Mouse (Mus musculus) myocyte (in vitro differentiated cells): Measurements from ENCODE around the gene Igfbp4. TPM values are rescaled to one million over a fixed set of nuclear protein-coding genes. Genes with fewer than 3 reads are reported as not detected.

Experiments used
- H3K27me3 ChIP-seq: one replicate; pipeline ENCODE4 v1.6.1; 2011; ENCODE audit not compliant: control insufficient read depth, insufficient read depth, insufficient read length
- H3K36me3 ChIP-seq: one replicate; pipeline ENCODE4 v1.6.1; 2011; ENCODE audit not compliant: control insufficient read depth, insufficient read depth
- H3K4me2 ChIP-seq: one replicate; pipeline ENCODE4 v1.6.1; 2011; ENCODE audit warnings: low read depth, control low read depth
- H3K4me3 ChIP-seq: one replicate; pipeline ENCODE4 v1.5.1; 2011; ENCODE audit warnings: mild to moderate bottlenecking, control low read depth, moderate library complexity
- H3K79me2 ChIP-seq: one replicate; pipeline ENCODE4 v1.6.1; 2011; ENCODE audit not compliant: control insufficient read depth, insufficient read depth
- H3ac ChIP-seq: one replicate; pipeline ENCODE4 v1.6.1; 2011; ENCODE audit not compliant: control insufficient read depth, insufficient read length
- CEBPB ChIP-seq: IDR thresholded peaks from 2 replicates; pipeline ENCODE4 v1.6.1; 2011; ENCODE audit warnings: mild to moderate bottlenecking, moderate library complexity; ENCODE audit not compliant: poor library complexity, insufficient read depth, severe bottlenecking
- E2F4 ChIP-seq: IDR thresholded peaks from one replicate; pipeline ENCODE4 v1.6.1; 2011; ENCODE audit warnings: mild to moderate bottlenecking, control low read depth, moderate library complexity; ENCODE audit not compliant: insufficient read depth
- MAX ChIP-seq: IDR thresholded peaks from one replicate; pipeline ENCODE4 v1.6.1; 2011; ENCODE audit warnings: low read depth, mild to moderate bottlenecking, control low read depth
- MYOD1 ChIP-seq, 3 experiments: IDR thresholded peaks; one replicate each; pipeline ENCODE4 v1.6.1; 2011; ENCODE audit warnings: control low read depth in 2 of 3, low read depth in 2 of 3, mild to moderate bottlenecking in 2 of 3, moderate library complexity in 1 of 3; ENCODE audit not compliant: insufficient read length in 2 of 3, control insufficient read depth in 1 of 3
- MYOG ChIP-seq, 3 experiments: IDR thresholded peaks; one replicate each; pipeline ENCODE4 v1.6.1; 2011; ENCODE audit warnings: control low read depth in 2 of 3, low read depth in 2 of 3, mild to moderate bottlenecking in 2 of 3; ENCODE audit not compliant: insufficient read length in 2 of 3, control insufficient read depth in 1 of 3, insufficient read depth in 1 of 3
- POLR2A ChIP-seq: IDR thresholded peaks from one replicate; pipeline ENCODE4 v1.6.1; 2011; ENCODE audit warnings: low read depth, mild to moderate bottlenecking, control low read depth, moderate library complexity; ENCODE audit not compliant: insufficient read length
- POLR2AphosphoS2 ChIP-seq: IDR thresholded peaks from one replicate; pipeline ENCODE4 v1.6.1; 2011; ENCODE audit warnings: low read depth, control low read depth; ENCODE audit not compliant: insufficient read length
- REST ChIP-seq: IDR thresholded peaks from one replicate; pipeline ENCODE4 v1.6.1; 2011; ENCODE audit warnings: mild to moderate bottlenecking, control low read depth, moderate library complexity; ENCODE audit not compliant: insufficient read depth, insufficient read length
- SRF ChIP-seq: IDR thresholded peaks from one replicate; pipeline ENCODE4 v1.6.1; 2011; ENCODE audit warnings: low read depth; ENCODE audit not compliant: control insufficient read depth, insufficient read length
- TCF12 ChIP-seq: IDR thresholded peaks from one replicate; pipeline ENCODE4 v1.6.1; 2011; ENCODE audit warnings: mild to moderate bottlenecking, control low read depth; ENCODE audit not compliant: poor library complexity, insufficient read depth, severe bottlenecking
- TCF3 ChIP-seq: IDR thresholded peaks from one replicate; pipeline ENCODE4 v1.6.1; 2011; ENCODE audit warnings: low read depth, control low read depth; ENCODE audit not compliant: insufficient read length
- USF1 ChIP-seq: IDR thresholded peaks from one replicate; pipeline ENCODE4 v1.6.1; 2011; ENCODE audit warnings: low read depth, mild to moderate bottlenecking, control low read depth, moderate library complexity
- polyA plus RNA-seq: library from polyadenylated mRNA; unstranded; fragments of >200 nt; fragmentation: generic; extraction: Trizol; gene quantifications from one replicate; pipeline ENCODE4 v1.2.1, GENCODE M21; 2012; ENCODE audit warnings: missing spikeins

Igfbp4 gene
- polyA plus RNA-seq, 1 experiment: 58.6 TPM

GRCm38 (mm10) chr11:99041841-99042780 lies 1.1 kb downstream of the Igfbp4 start:
- peak overlapping the region; percentile 2 for H3K4me3 ChIP-seq
- no peak overlapping the region for H3ac ChIP-seq
- no peaks in the 10 kb centered on the region for H3K36me3 ChIP-seq
- H3K27me3 ChIP-seq: peaks cover 8% of the 10 kb centered on the region
- no peak for TF ChIP-seq TCF3
- TF ChIP-seq USF1: no peak
- no peak for TF ChIP-seq MYOD1 (IDR thresholded peaks at IDR 0.05; ENCODE audit: control insufficient read depth in 1 of 3, insufficient read length in 2 of 3, low read depth in 2 of 3)
- TF ChIP-seq MYOG (IDR thresholded peaks at IDR 0.05; ENCODE audit: control insufficient read depth in 1 of 3, insufficient read depth in 1 of 3, insufficient read length in 2 of 3, low read depth in 2 of 3): no peak
- no peak for TF ChIP-seq REST
- no peaks in the 10 kb centered on the region for H3K79me2 ChIP-seq
- H3K4me2 ChIP-seq: peak overlapping the region; percentile 67

GRCm38 (mm10) chr11:99042834-99043431 lies 1.9 kb downstream of the Igfbp4 start:
- H3K79me2 ChIP-seq: no peaks in the 10 kb centered on the region
- H3K4me3 ChIP-seq: peak overlapping the region; percentile 2
- no peak overlapping the region for H3ac ChIP-seq
- peak overlapping the region; percentile 67 for H3K4me2 ChIP-seq
- H3K27me3 ChIP-seq: peaks cover 8% of the 10 kb centered on the region
- TF ChIP-seq SRF (no peak), TCF12 (no peak), E2F4 (no peak), MYOD1 (IDR thresholded peaks at IDR 0.05; ENCODE audit: control insufficient read depth in 1 of 3, insufficient read length in 2 of 3, low read depth in 2 of 3) (no peak), CEBPB (no peak), REST (no peak), POLR2AphosphoS2 (no peak), MAX (no peak)
- no peaks in the 10 kb centered on the region for H3K36me3 ChIP-seq

GRCm38 (mm10) chr11:99043632-99044031 lies 2.6 kb downstream of the Igfbp4 start:
- H3K36me3 ChIP-seq: no peaks in the 10 kb centered on the region
- no peaks in the 10 kb centered on the region for H3K79me2 ChIP-seq
- H3K4me2 ChIP-seq: no peak overlapping the region
- peaks cover 8% of the 10 kb centered on the region for H3K27me3 ChIP-seq
- no peak for TF ChIP-seq TCF12
- no peak for TF ChIP-seq CEBPB
- TF ChIP-seq TCF3: no peak
- TF ChIP-seq MAX: no peak
- no peak for TF ChIP-seq USF1
- no peak overlapping the region for H3K4me3 ChIP-seq
- no peak overlapping the region for H3ac ChIP-seq

DNA sequence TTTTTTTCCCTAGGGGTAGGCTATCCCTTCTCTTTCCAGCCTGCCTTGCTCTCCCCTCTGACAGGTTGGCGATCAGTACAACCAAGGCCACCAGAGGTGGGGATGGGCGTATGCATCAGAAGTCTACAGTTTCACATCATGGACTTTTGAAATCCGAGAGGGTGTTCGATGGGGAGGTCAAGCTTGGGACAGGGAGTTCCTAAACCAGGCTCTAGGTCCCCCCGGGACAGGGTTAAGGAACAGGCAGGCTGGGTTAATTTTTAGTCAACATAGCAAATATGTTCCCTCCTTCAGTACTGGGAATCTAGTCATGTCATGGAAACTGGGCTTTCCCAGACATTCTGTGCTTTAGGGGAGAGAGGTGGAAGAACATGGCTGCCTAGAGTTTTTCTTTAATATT lies 3.3 kb downstream of the Igfbp4 start:
- H3ac ChIP-seq: no peak overlapping the region
- TF ChIP-seq POLR2AphosphoS2: no peak
- TF ChIP-seq REST: no peak
- TF ChIP-seq POLR2A: no peak
- no peak for TF ChIP-seq SRF
- TF ChIP-seq MYOD1 (IDR thresholded peaks at IDR 0.05; ENCODE audit: control insufficient read depth in 1 of 3, insufficient read length in 2 of 3, low read depth in 2 of 3): no peak
- TF ChIP-seq CEBPB: no peak
- no peak for TF ChIP-seq E2F4
- TF ChIP-seq USF1: no peak
- no peak for TF ChIP-seq MYOG (IDR thresholded peaks at IDR 0.05; ENCODE audit: control insufficient read depth in 1 of 3, insufficient read depth in 1 of 3, insufficient read length in 2 of 3, low read depth in 2 of 3)
- TF ChIP-seq TCF3: no peak
- no peak for TF ChIP-seq MAX
- no peak for TF ChIP-seq TCF12
- no peak overlapping the region for H3K4me3 ChIP-seq
- H3K27me3 ChIP-seq: peaks cover 8% of the 10 kb centered on the region
- H3K4me2 ChIP-seq: no peak overlapping the region
- H3K79me2 ChIP-seq: no peaks in the 10 kb centered on the region
- H3K36me3 ChIP-seq: no peaks in the 10 kb centered on the region

GRCm38 (mm10) chr11:99045159-99045889 lies 4.3 kb downstream of the Igfbp4 start:
- Histone ChIP-seq H3ac (no peak overlapping the region), H3K4me2 (no peak overlapping the region), H3K4me3 (no peak overlapping the region), H3K27me3 (peaks cover 8% of the 10 kb centered on the region), H3K79me2 (no peaks in the 10 kb centered on the region), H3K36me3 (no peaks in the 10 kb centered on the region)
- TF ChIP-seq CEBPB: no peak
- TF ChIP-seq REST: no peak
- no peak for TF ChIP-seq SRF
- no peak for TF ChIP-seq TCF12
- TF ChIP-seq MYOD1 (IDR thresholded peaks at IDR 0.05; ENCODE audit: control insufficient read depth in 1 of 3, insufficient read length in 2 of 3, low read depth in 2 of 3): no peak
- TF ChIP-seq POLR2A: no peak
- TF ChIP-seq MYOG (IDR thresholded peaks at IDR 0.05; ENCODE audit: control insufficient read depth in 1 of 3, insufficient read depth in 1 of 3, insufficient read length in 2 of 3, low read depth in 2 of 3): no peak
- TF ChIP-seq MAX: no peak
- TF ChIP-seq TCF3: no peak
- TF ChIP-seq POLR2AphosphoS2: no peak
- no peak for TF ChIP-seq USF1
- TF ChIP-seq E2F4: no peak
